Mouse (Mus musculus) left cerebral cortex, adult 2 months (tissue): ENCODE measurements around the gene Stard13. TPM values are rescaled to one million over a fixed set of nuclear protein-coding genes. Genes with fewer than 3 reads are reported as not detected.

Experiments used
- DNase-seq, 2 experiments: peaks; one replicate each; pipeline ENCODE4 v3.0.0; 2021 to 2022; ENCODE audit warnings: low spot score in 2 of 2, mixed read lengths in 1 of 2; ENCODE audit errors: extremely low spot score in 1 of 2
- H3K27ac ChIP-seq: fragments of 200-600 bp; 2 replicates; pipeline ENCODE4 v1.8.1; 2022
- H3K4me3 ChIP-seq: fragments of 200-600 bp; 2 replicates; pipeline ENCODE4 v1.8.1; 2022
- CTCF ChIP-seq: fragments of 200-600 bp; IDR thresholded peaks from 2 replicates; pipeline ENCODE4 v1.8.1; 2022; ENCODE audit warnings: antibody characterized with exemption, mild to moderate bottlenecking, moderate library complexity
- intact Hi-C: fragments of 180-260 bp; cut with DNase I; formaldehyde crosslinking; loops from one replicate; pipeline ENCODE4 v1.15.1; 2025
- total RNA-seq, 2 experiments: library from RNA; stranded (reverse); gene quantifications; 2 replicates each; pipeline ENCODE4 v1.2.3; 2021

Gene Stard13
- total RNA-seq, 2 experiments from 2014 or later: 10.6 to 18.4 TPM

DNA sequence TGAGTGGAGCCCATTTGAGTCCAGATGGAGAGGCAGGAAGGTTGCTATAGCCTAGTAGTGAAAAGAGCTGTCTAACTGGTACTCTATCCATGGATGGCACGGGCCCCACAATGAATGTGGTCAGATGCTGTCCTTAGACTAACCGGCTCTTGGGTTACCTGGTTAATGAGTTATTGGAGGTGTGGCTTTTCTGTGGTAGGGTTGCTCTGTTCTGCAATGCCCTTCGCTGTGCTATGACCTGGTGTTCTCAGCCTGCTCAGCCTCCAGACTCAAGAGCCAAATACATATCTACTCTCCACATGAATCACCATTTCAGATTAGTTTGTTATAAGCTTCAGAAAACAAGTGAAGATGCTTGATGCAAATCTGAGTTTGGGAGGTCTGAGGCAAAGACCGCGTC, 190.7 kb downstream of the Stard13 start:
- no peak for TF ChIP-seq CTCF
- Histone ChIP-seq H3K27ac (no peak overlapping the region), H3K4me3 (no peak overlapping the region)
- intact Hi-C loops: no loop called here
- DNase-seq: no peak

DNA sequence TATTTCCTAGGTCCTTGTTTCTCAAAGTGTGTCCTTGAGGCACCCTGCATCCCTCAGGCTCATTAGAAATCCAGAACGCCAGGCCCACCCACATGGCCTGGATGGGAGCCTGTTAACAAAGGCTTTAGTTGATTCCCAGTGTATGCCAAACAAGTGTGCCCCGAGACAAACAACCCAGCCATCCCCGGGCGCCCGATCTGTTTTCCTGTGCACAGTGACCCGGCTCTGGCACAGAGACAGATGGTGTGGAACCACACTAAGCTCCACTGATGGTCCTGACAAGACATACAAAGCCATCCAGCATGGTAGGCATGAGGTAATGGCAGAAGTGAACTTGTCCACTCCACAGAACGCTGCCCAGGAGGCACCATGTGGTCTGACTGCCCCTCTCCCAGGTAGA, 195.8 kb downstream of the Stard13 start:
- intact Hi-C loops: no loop called here
- no peak for DNase-seq
- Histone ChIP-seq H3K27ac (no peak overlapping the region), H3K4me3 (no peak overlapping the region)
- TF ChIP-seq CTCF: no peak

GRCm38 (mm10) chr5:151034715-151035512, 198.7 kb downstream of the Stard13 start:
- TF ChIP-seq CTCF: no peak
- Histone ChIP-seq H3K4me3 (no peak overlapping the region), H3K27ac (no peak overlapping the region)
- DNase-seq: no peak
- intact Hi-C loops: no loop called here

- intact Hi-C loops: no loop called here
- H3K27ac ChIP-seq: no peak overlapping the region
- DNase-seq: no peak
- H3K4me3 ChIP-seq: no peak overlapping the region
- no peak for TF ChIP-seq CTCF
Observed at GRCm38 (mm10) chr5:151028906-151029305, 204.7 kb downstream of the Stard13 start.

DNA sequence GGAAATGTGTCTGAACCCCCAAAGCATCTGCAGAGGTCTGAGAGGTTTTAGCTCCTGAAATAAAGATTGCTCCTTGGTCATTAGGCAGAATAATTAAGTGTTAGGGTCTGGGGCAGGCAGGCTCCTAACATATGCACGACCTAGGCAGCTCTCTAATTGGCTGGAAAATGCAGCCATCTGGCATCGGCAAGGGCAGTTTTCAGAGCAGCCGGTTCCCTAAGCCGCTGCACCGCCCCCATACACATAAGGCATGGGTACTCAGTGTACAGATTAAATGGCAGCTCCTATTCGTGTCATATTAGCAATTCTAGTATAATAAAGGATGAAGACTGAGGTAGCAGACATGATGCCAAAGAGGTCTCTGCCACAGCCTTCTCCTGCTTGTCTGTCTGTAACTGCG, 206.5 kb downstream of the Stard13 start:
- intact Hi-C loops: no loop called here
- no peak for DNase-seq
- no peak overlapping the region for H3K4me3 ChIP-seq
- no peak for TF ChIP-seq CTCF
- no peak overlapping the region for H3K27ac ChIP-seq

DNA sequence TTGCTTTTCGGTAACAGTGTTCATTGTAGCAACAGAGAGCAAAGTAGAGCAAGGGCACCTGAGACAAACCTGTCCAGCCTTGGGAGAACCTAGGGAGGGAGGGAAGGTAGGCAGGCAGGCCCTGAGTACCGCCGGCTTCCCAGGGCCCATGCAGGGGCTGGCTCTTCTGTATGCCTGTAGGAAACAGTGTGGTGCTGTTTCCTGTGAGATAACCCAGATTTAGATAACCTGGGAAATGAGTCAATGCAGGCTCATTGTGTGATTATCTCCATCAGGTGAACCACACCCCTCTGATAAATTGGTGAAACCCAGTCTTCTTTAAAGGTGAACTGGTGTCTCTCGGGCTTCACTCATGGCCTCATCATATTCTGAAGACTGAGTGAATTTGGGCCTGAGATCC, 207.6 kb downstream of the Stard13 start:
- no peak overlapping the region for H3K4me3 ChIP-seq
- H3K27ac ChIP-seq: no peak overlapping the region
- no peak for DNase-seq
- intact Hi-C loops: no loop called here
- no peak for TF ChIP-seq CTCF

GRCm38 (mm10) chr5:151024483-151024882, 209.2 kb downstream of the Stard13 start:
- no peak overlapping the region for H3K4me3 ChIP-seq
- intact Hi-C loops: no loop called here
- H3K27ac ChIP-seq: peak overlapping the region; percentile 19; the same call in 1 of the 2 replicates
- DNase-seq: no peak
- TF ChIP-seq CTCF: no peak

DNA sequence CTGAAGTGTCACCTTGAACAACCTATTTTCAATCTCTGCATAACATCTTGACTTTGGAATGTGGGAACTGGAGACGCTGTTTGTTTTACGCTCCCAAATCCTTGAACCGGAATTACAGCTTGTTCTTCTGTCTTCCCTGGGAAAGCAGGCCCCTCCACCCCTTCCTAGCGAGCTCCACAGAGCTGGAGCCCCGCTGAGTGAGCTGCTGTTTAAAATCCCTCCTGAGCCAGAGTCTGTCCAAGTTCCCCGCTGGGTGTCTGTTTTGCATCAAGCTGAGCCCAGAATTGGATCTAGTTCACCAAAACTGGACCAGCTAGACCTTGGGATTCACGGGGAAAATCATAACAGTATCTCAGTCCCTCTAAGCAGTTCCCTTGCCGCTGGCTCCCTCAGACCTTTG, 210.2 kb downstream of the Stard13 start:
- DNase-seq: peak; percentile 39 to 42
- H3K27ac ChIP-seq: peak overlapping the region; percentile 77
- TF ChIP-seq CTCF: no peak
- no peak overlapping the region for H3K4me3 ChIP-seq
- intact Hi-C loops: loop anchor here (2.0 kb wide), 2 partner anchors 33 to 41 kb away; no protein-coding TSS in a partner anchor

GRCm38 (mm10) chr5:151022939-151023338, 210.7 kb downstream of the Stard13 start:
- no peak for TF ChIP-seq CTCF
- no peak for DNase-seq
- intact Hi-C loops: loop anchor here (2.0 kb wide), 2 partner anchors 34 to 42 kb away; no protein-coding TSS in a partner anchor
- Histone ChIP-seq H3K27ac (peak overlapping the region; percentile 77), H3K4me3 (no peak overlapping the region)

DNA sequence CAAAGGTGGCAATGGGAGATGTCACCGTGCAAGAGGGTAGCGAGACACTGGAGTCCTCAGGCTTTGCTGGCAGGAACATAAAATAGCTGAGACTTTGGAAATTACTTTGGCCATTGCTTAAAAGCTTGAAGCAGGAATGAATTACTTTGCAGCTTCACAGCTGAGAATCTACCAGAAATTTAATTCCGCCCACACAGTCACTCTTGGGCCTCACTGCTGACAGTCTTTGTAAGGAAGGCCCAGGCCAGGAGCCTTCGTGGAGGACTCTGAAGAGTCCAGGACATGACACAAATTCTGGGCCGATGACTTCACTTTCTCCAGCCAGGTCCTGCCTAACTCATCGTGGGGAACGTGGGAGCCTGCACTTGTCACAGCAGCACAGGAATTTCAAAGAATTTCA, 211.6 kb downstream of the Stard13 start:
- H3K4me3 ChIP-seq: no peak overlapping the region
- no peak for TF ChIP-seq CTCF
- intact Hi-C loops: loop anchor here (2.0 kb wide), 2 partner anchors 35 to 43 kb away; no protein-coding TSS in a partner anchor
- DNase-seq: no peak
- peak overlapping the region; percentile 77 for H3K27ac ChIP-seq

DNA sequence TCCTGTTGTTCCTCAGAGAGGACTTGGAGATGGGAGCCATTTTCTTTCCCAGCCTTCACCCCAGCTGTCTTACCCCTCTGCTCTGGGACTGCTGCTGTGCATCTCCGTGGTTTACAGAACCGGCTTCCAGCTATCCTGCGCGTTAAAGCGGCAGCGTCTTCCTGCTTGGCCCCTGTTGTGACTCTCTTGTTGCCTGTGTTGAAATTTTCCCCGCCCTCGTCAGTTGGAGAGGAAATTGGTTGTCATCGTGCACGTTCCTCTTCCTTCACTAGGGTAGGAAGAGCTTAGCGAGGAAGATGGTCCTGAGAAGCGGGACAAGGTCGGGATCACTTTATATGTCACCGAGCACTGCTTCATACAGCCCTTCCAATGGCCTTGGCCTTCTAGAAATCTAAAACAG, 212.8 kb downstream of the Stard13 start:
- DNase-seq: no peak

DNA sequence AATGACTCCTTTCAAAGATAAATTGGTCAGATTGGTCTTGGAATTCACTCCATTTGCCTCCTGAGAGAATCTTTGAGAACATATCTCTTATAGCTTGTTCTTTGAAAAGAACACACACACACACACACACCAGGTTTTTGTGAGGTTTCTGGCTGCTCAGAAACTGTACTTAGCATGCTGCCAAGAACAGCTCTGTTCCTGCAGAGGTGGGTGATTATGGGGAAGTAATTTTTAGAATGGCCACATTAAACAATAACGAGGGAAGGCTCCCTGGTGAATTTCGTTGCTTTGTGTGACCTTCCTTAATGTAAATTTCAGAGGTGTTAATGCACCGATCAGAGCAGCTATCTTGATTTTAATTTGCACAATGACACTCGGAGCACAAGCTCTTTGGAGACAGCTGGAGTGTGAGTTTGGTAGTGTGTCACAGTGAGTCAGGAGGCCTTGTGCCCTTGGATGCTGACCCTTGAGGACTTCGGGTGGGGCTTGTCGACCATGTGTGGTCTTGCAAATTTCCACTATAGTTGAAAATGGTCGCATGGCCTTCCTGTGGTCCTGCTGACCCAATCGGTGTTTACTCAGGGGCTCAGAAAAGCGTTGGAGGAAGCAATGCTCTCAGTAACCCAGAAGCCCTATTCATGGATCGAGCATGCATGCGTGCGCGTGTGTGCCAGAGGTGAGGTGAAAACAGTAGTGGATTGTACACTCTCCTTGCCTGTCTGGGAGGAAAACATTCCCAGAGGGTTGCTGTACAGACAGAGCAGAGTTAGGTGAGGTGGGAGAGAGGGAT, 213.4 kb downstream of the Stard13 start:
- no peak for TF ChIP-seq CTCF
- H3K4me3 ChIP-seq: no peak overlapping the region
- no peak for DNase-seq
- intact Hi-C loops: no loop called here
- H3K27ac ChIP-seq: peak overlapping the region; percentile 58

More for the DNA sequence above, 212.8 kb downstream of the Stard13 start:
- no peak for TF ChIP-seq CTCF
- peak overlapping the region; percentile 58; the same call in 1 of the 2 replicates for H3K27ac ChIP-seq
- intact Hi-C loops: no loop called here
- H3K4me3 ChIP-seq: no peak overlapping the region
